Mouse (Mus musculus): Measurements from ENCODE around the gene Slc35d1. TPM values are rescaled to one million over a fixed set of nuclear protein-coding genes. Genes with fewer than 3 reads are reported as not detected.
"Not testable (repeated sequence)": the region's sequence is repeated elsewhere in the genome, so short reads cannot be mapped to it uniquely, and the experiment has no call there.

Gene Slc35d1
- polyA plus RNA-seq, 1 experiment: 4.4 TPM

- Histone ChIP-seq H3K4me3 (replicated peaks; ENCODE audit: extremely low read depth, low read depth, low read length) (no peak overlapping the region), H3K4me1 (ENCODE audit: control insufficient read depth, insufficient read depth, low read length) (no peaks in the 10 kb centered on the region)
- TF ChIP-seq CTCF (IDR thresholded peaks at IDR 0.05; ENCODE audit: insufficient read depth, low read length) (no peak), POLR2A (IDR thresholded peaks at IDR 0.05; ENCODE audit: borderline replicate concordance, extremely low read depth, low read depth, low read length) (no peak)
- 93% methylated on average over 3 of the region's 3 CpGs for WGBS
- DNase-seq: no peak
Observed at GRCm38 (mm10) chr4:103171256-103171655, 43.7 kb downstream of the Slc35d1 start.

- WGBS: 94% methylated on average over 1 of the region's 1 CpGs
- H3K4me3 ChIP-seq (replicated peaks; ENCODE audit: extremely low read depth, low read depth, low read length); H3K4me1 ChIP-seq (ENCODE audit: control insufficient read depth, insufficient read depth, low read length); DNase-seq: not testable (repeated sequence)
Observed at GRCm38 (mm10) chr4:103166198-103166597, 48.8 kb downstream of the Slc35d1 start.

DNA sequence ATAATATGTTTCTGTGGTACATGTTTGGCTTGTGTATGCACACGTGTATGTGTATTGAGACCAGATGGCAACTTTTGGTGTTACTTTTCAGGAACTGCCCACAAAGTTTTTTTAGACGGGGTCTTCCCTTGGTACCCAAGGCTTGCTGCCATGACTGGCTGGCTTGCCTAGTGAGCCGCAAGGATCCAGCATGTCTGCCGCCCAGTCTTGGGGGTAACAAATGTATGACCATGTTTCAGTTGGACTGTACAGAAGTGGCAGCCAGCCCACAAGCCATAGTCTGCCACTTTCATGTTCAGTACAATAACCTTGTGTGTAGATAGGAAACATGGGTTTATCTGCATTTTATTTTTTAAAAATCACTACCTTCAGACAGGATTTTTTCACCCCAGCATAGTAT is 56.2 kb downstream of the Slc35d1 start:
- WGBS: 92% methylated on average over 4 of the region's 4 CpGs
- Histone ChIP-seq H3K4me1 (ENCODE audit: control insufficient read depth, insufficient read depth, low read length) (no peaks in the 10 kb centered on the region; the same call in 1 of the 2 replicates), H3K4me3 (replicated peaks; ENCODE audit: extremely low read depth, low read depth, low read length) (no peak overlapping the region)
- TF ChIP-seq POLR2A (IDR thresholded peaks at IDR 0.05; ENCODE audit: borderline replicate concordance, extremely low read depth, low read depth, low read length): no peak
- no peak for DNase-seq

DNA sequence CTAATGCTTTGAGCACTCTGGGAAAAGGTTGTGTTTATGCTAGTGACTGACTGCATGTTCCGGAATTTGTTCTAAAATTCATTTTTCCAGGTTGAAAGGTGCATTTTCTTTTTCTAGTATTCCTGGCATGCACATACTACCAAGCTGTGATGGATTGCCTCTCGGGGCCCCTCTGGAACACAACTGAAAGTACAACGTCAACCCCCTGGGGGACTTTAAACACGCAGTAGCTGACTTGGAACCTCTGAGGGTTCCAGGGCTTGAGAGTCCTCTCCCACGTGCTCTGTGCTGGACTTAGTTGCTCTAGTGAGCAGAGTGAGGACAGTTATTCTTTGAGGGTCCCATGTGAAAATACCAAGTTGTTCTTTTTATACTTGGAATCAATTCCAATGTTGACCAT is 63.0 kb downstream of the Slc35d1 start:
- TF ChIP-seq POLR2A (IDR thresholded peaks at IDR 0.05; ENCODE audit: borderline replicate concordance, extremely low read depth, low read depth, low read length) (no peak), CTCF (IDR thresholded peaks at IDR 0.05; ENCODE audit: insufficient read depth, low read length) (no peak)
- no peak overlapping the region for H3K4me3 ChIP-seq (replicated peaks; ENCODE audit: extremely low read depth, low read depth, low read length)
- H3K4me1 ChIP-seq (ENCODE audit: control insufficient read depth, insufficient read depth, low read length): no peaks in the 10 kb centered on the region; the same call in 1 of the 2 replicates
- WGBS: 82% methylated on average over 5 of the region's 5 CpGs
- no peak for DNase-seq

GRCm38 (mm10) chr4:103146339-103146738 is 68.6 kb downstream of the Slc35d1 start:
- WGBS: 32% methylated on average over 5 of the region's 5 CpGs
- DNase-seq: peak; percentile 75
- TF ChIP-seq CTCF (IDR thresholded peaks at IDR 0.05; ENCODE audit: insufficient read depth, low read length) (peak; percentile 91), POLR2A (IDR thresholded peaks at IDR 0.05; ENCODE audit: borderline replicate concordance, extremely low read depth, low read depth, low read length) (no peak)
- Histone ChIP-seq H3K4me1 (ENCODE audit: control insufficient read depth, insufficient read depth, low read length) (no peaks in the 10 kb centered on the region), H3K4me3 (replicated peaks; ENCODE audit: extremely low read depth, low read depth, low read length) (no peak overlapping the region)

- TF ChIP-seq CTCF (IDR thresholded peaks at IDR 0.05; ENCODE audit: insufficient read depth, low read length): no peak
- TF ChIP-seq POLR2A (IDR thresholded peaks at IDR 0.05; ENCODE audit: borderline replicate concordance, extremely low read depth, low read depth, low read length): no peak
- peaks cover 15% of the 10 kb centered on the region for H3K4me1 ChIP-seq (ENCODE audit: control insufficient read depth, insufficient read depth, low read length)
- WGBS: 19% methylated on average over 1 of the region's 1 CpGs
- no peak for DNase-seq
- peak overlapping the region; percentile 13 for H3K4me3 ChIP-seq (replicated peaks; ENCODE audit: extremely low read depth, low read depth, low read length)
Observed at GRCm38 (mm10) chr4:103136946-103137345, 78.0 kb downstream of the Slc35d1 start.

DNA sequence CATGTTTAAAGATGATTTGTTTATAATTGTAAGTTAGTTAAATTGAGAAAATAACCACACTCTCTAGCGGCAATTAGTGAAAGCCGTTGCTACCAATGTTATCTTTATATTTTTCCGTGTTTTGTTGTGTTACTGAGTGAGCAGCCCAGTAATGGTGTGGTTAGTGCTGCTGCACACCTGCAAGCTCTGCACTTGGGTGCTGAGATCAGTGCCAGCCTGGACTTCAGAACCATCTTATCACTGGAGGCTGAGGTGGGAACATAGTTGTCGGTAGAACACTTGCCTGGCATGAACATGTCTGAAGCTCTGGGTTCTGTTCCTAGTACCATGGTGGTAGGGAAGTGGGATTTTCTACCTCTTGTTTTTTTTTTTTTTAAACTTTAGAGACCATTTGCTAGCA is 88.4 kb downstream of the Slc35d1 start:
- TF ChIP-seq CTCF (IDR thresholded peaks at IDR 0.05; ENCODE audit: insufficient read depth, low read length) (no peak), POLR2A (IDR thresholded peaks at IDR 0.05; ENCODE audit: borderline replicate concordance, extremely low read depth, low read depth, low read length) (no peak)
- no peak for DNase-seq
- H3K4me3 ChIP-seq (replicated peaks; ENCODE audit: extremely low read depth, low read depth, low read length): no peak overlapping the region
- peaks cover 16% of the 10 kb centered on the region for H3K4me1 ChIP-seq (ENCODE audit: control insufficient read depth, insufficient read depth, low read length)
- 62% methylated on average over 4 of the region's 4 CpGs for WGBS

DNA sequence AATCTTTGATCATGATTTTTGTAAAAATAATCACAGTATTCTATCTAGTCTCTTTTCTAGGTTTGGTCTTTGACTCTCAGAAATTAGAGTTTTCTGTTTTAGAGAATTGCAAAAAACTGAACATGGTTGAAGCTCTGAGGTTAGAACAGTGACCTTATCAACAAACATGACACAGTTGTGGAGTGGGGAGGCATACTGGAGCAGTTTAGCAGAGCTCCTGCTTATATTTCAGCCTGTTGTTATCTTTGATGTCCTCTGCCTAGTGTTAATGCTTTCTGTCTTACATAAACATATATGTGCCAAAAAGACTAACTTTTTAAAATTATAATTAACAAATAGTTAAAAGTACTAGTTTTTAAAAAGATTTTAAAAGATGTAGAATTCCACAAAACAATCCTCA is 91.4 kb downstream of the Slc35d1 start:
- no peak for TF ChIP-seq POLR2A (IDR thresholded peaks at IDR 0.05; ENCODE audit: borderline replicate concordance, extremely low read depth, low read depth, low read length)
- TF ChIP-seq CTCF (IDR thresholded peaks at IDR 0.05; ENCODE audit: insufficient read depth, low read length): no peak
- Histone ChIP-seq H3K4me1 (ENCODE audit: control insufficient read depth, insufficient read depth, low read length) (peaks cover 23% of the 10 kb centered on the region), H3K4me3 (replicated peaks; ENCODE audit: extremely low read depth, low read depth, low read length) (no peak overlapping the region)
- DNase-seq: no peak

DNA sequence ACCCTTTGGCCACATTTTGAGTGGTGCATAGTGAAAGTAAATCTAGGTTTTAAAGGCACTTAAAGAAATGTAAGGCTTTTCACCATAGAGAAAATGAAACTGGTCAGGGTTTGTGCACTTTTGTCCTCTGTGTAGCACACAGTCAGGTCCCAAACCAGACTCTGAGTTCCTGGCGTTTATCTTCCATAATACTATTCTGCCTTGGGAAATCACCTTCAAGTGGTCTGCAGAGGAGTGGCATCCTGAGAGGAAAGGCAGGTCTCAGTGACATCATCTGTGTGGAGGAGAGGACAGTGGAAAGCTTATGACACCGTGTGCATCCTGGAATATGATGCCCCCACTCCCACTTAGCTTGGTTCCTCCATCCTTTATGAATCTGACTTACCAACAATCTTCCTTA is 91.9 kb downstream of the Slc35d1 start:
- no peak for DNase-seq
- Histone ChIP-seq H3K4me3 (replicated peaks; ENCODE audit: extremely low read depth, low read depth, low read length) (no peak overlapping the region), H3K4me1 (ENCODE audit: control insufficient read depth, insufficient read depth, low read length) (peaks cover 21% of the 10 kb centered on the region)
- TF ChIP-seq POLR2A (IDR thresholded peaks at IDR 0.05; ENCODE audit: borderline replicate concordance, extremely low read depth, low read depth, low read length): no peak
- no peak for TF ChIP-seq CTCF (IDR thresholded peaks at IDR 0.05; ENCODE audit: insufficient read depth, low read length)
- WGBS: 12% methylated on average over 2 of the region's 2 CpGs

GRCm38 (mm10) chr4:103120874-103121389 is 94.0 kb downstream of the Slc35d1 start:
- Histone ChIP-seq H3K4me3 (replicated peaks; ENCODE audit: extremely low read depth, low read depth, low read length) (peak overlapping the region; percentile 47), H3K4me1 (ENCODE audit: control insufficient read depth, insufficient read depth, low read length) (peaks cover 14% of the 10 kb centered on the region)
- 65% methylated on average over 9 of the region's 9 CpGs for WGBS
- DNase-seq: no peak
- TF ChIP-seq POLR2A (IDR thresholded peaks at IDR 0.05; ENCODE audit: borderline replicate concordance, extremely low read depth, low read depth, low read length): no peak
- TF ChIP-seq CTCF (IDR thresholded peaks at IDR 0.05; ENCODE audit: insufficient read depth, low read length): no peak

Other genes with a start within 250 kb of the Slc35d1 start
- gene Tctex1d1, start 236.6 kb downstream of the Slc35d1 start, polyA plus RNA-seq (2012; rRNA removed): not detected in 2 replicates
- 0.57 TPM in 1 of 2 replicates, not detected in the other for gene Insl5, start 188.3 kb downstream of the Slc35d1 start, polyA plus RNA-seq (2012; rRNA removed)
- gene Mier1, start 100.8 kb downstream of the Slc35d1 start, polyA plus RNA-seq (2012; rRNA removed): 9.5 and 13.9 TPM in 2 replicates
- 2.8 and 5.6 TPM in 2 replicates for gene Wdr78, start 100.6 kb downstream of the Slc35d1 start, polyA plus RNA-seq (2012; rRNA removed)
- not detected in 2 replicates for gene 4921539E11Rik, start 75.7 kb upstream of the Slc35d1 start, polyA plus RNA-seq (2012; rRNA removed)
- 9.1 and 12.2 TPM in 2 replicates for gene Oma1, start 98.6 kb upstream of the Slc35d1 start, polyA plus RNA-seq (2012; rRNA removed)